36 mouse cellular contexts compared by ENCODE assay signal in the genomic region with DNA sequence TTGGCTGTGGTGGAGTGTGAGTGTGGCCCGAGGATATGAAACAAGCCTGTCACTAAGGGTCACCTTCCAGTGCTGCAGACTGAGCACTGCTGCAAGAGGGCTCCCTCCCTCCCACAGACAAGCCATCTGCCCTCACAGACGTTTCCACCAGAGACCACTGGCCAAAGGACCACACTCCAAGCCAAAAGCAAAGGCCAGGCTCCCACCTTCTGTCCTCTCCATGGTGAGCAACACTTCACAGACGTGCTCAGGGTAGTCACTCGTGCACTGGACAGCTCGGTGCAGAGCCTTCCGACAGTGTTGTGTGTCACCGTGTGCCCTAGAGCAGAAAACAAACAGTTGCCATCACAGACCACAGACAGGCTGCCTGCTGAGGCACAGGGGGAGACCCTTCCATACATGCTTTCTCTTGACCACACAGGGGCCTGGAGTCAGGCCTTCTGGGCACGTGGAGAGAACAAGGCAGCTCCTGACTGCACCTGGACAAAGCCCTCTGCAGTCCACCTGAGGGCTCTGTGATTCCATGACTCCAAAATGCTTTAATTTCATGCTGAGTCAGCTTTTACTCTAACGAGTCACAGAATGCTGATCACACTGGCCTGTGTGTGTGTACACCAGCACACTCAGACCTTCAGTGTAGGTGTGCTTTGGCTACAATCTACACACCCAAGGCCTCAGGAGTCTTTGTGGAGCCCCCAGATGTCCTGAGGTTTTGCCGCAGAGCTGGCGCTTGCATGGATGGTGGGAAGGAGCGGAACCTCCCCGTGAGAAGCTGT. TPM values are rescaled to one million over a fixed set of nuclear protein-coding genes. Genes with fewer than 3 reads are reported as not detected.
DNase-seq lines count a peak whose midpoint lies in the region; ATAC-seq and TF ChIP-seq lines count a peak whose summit lies in the region.
"Had no signal": no experiment of that assay in that cellular context is flagged by ENCODE, and none has a peak within 500 bp of the region (broad histone marks: within the 10 kb centered on the region; RNA-seq: fewer than 3 reads in every experiment).

No protein-coding gene starts in this region.

- WGBS in cerebellum, adult 2 months, result 35% methylated on average over 13 of the region's 13 CpGs
- WGBS in embryonic facial prominence, embryonic 11.5 days, result 91% methylated on average over 13 of the region's 13 CpGs
- WGBS in embryonic facial prominence, embryonic 10.5 days, result 95% methylated on average over 13 of the region's 13 CpGs

- H3K27me3 ChIP-seq in cerebellum, adult 2 months (ENCODE audit: control insufficient read depth, insufficient read depth, low read length), result no peaks in the 10 kb centered on the region
- H3K27me3 ChIP-seq in embryonic facial prominence, embryonic 11.5 days (ENCODE audit: control insufficient read depth, insufficient read depth, low read length), result no peaks in the 10 kb centered on the region
- no peaks in the 10 kb centered on the region for H3K27me3 ChIP-seq in embryonic facial prominence, embryonic 10.5 days (replicated peaks; ENCODE audit: low read depth, poor library complexity, severe bottlenecking)
- no peaks in the 10 kb centered on the region for H3K27me3 ChIP-seq in CH12.LX (replicated peaks)
- H3K27me3 ChIP-seq: embryonic facial prominence, embryonic 12.5 days; embryonic facial prominence, embryonic 15.5 days; hindbrain, embryonic 12.5 days had no signal

- H3K36me3 ChIP-seq in embryonic facial prominence, embryonic 11.5 days (replicated peaks; ENCODE audit: control insufficient read depth, insufficient read depth, low read depth, low read length), result peaks cover 56% of the 10 kb centered on the region
- peaks cover 100% of the 10 kb centered on the region for H3K36me3 ChIP-seq in embryonic facial prominence, embryonic 10.5 days (replicated peaks)
- H3K36me3 ChIP-seq in CH12.LX (replicated peaks in 1 of 2; ENCODE audit: control insufficient read depth in 1 of 2, insufficient read depth in 1 of 2, low read length in 1 of 2), result peaks cover 94 to 99% of the 10 kb centered on the region in 2 experiments

- no peak for TF ChIP-seq CTCF in cerebellum, adult 2 months (IDR thresholded peaks at IDR 0.05; ENCODE audit: borderline replicate concordance, insufficient read depth, low read depth, low read length)
- TF ChIP-seq CTCF in CH12.LX (conservative IDR thresholded peaks at IDR 0.05 in 1 of 2, IDR thresholded peaks at IDR 0.05 in 1 of 2; ENCODE audit: low read depth in 2 of 2, low read length in 2 of 2), result no peak

- peaks cover 31% of the 10 kb centered on the region for H3K4me1 ChIP-seq in cerebellum, adult 2 months (ENCODE audit: control insufficient read depth, insufficient read depth, low read length)
- no peaks in the 10 kb centered on the region for H3K4me1 ChIP-seq in embryonic facial prominence, embryonic 11.5 days (ENCODE audit: control insufficient read depth, insufficient read depth, low read length)
- H3K4me1 ChIP-seq in embryonic facial prominence, embryonic 10.5 days, result no peaks in the 10 kb centered on the region
- H3K4me1 ChIP-seq in CH12.LX (ENCODE audit: control insufficient read depth in 1 of 2, insufficient read depth in 2 of 2), result no peaks in the 10 kb centered on the region
- H3K4me1 ChIP-seq: embryonic facial prominence, embryonic 12.5 days; embryonic facial prominence, embryonic 15.5 days; hindbrain, embryonic 12.5 days had no signal

- in situ Hi-C loops in CH12.LX (cut with MboI; ENCODE audit: low pct_ligation_motif_present, low pct_unique_long_range_greater_than_20kb, low sequenced_read_pairs), result no loop called here

- no peaks in the 10 kb centered on the region for H3K9me3 ChIP-seq in embryonic facial prominence, embryonic 11.5 days (replicated peaks; ENCODE audit: control insufficient read depth, low read length)
- H3K9me3 ChIP-seq in embryonic facial prominence, embryonic 10.5 days, result peaks cover 4% of the 10 kb centered on the region; the same call in 1 of the 2 replicates
- peaks cover 4% of the 10 kb centered on the region for H3K9me3 ChIP-seq in CH12.LX (replicated peaks; ENCODE audit: low read length)
- H3K9me3 ChIP-seq: embryonic facial prominence, embryonic 12.5 days; embryonic facial prominence, embryonic 15.5 days had no signal

- H3K4me2 ChIP-seq in embryonic facial prominence, embryonic 11.5 days (ENCODE audit: low read depth, low read length), result no peak overlapping the region
- H3K4me2 ChIP-seq in CH12.LX (ENCODE audit: insufficient read depth, low read depth, poor library complexity, severe bottlenecking), result no peak overlapping the region
- H3K4me2 ChIP-seq: embryonic facial prominence, embryonic 12.5 days; embryonic facial prominence, embryonic 15.5 days; heart, embryonic 11.5 days; hindbrain, embryonic 12.5 days had no signal

- dilution Hi-C loops in CH12.LX (cut with MboI; ENCODE audit: extremely low pct_ligation_motif_present, extremely low pct_unique_long_range_greater_than_20kb, low sequenced_read_pairs), result no loop called here

- TF ChIP-seq POLR2A in cerebellum, adult 2 months (IDR thresholded peaks at IDR 0.05; ENCODE audit: borderline replicate concordance, insufficient read depth, low read length), result no peak
- no peak for TF ChIP-seq POLR2A in CH12.LX (IDR thresholded peaks at IDR 0.05; ENCODE audit: low read depth, low read length)

- 0 out of 2 replicates have a peak, but pooled peaks have one; percentile 8 for ATAC-seq in embryonic facial prominence, embryonic 11.5 days (replicated peaks; ENCODE audit: insufficient number of reproducible peaks, low FRiP score, low TSS enrichment, low read depth)
- ATAC-seq: activated CD4-positive, CD25-positive, alpha-beta regulatory T cell, adult 4 months; forebrain, embryonic 14.5 days; forebrain, postnatal 0 days; hindbrain, embryonic 16.5 days; inflammation-experienced regulatory T-cells, adult 6 months; intestine, embryonic 16.5 days had no signal

- 0 out of 2 replicates have a peak overlapping the region, but pooled peaks have one; percentile 15 for H3K27ac ChIP-seq in cerebellum, adult 2 months (ENCODE audit: insufficient read depth, low read length)
- H3K27ac ChIP-seq in embryonic facial prominence, embryonic 11.5 days (replicated peaks; ENCODE audit: low read depth, low read length), result no peak overlapping the region
- H3K27ac ChIP-seq in embryonic facial prominence, embryonic 10.5 days (replicated peaks), result no peak overlapping the region
- H3K27ac ChIP-seq in CH12.LX (ENCODE audit: insufficient read depth, low read depth), result no peak overlapping the region
- H3K27ac ChIP-seq: embryonic facial prominence, embryonic 12.5 days; embryonic facial prominence, embryonic 15.5 days; gastrocnemius, adult 2 months; hindbrain, embryonic 12.5 days had no signal

- TF ChIP-seq RAD21 in CH12.LX (IDR thresholded peaks at IDR 0.05; ENCODE audit: low read depth, low read length), result no peak

- TF ChIP-seq EP300 in CH12.LX (IDR thresholded peaks at IDR 0.05; ENCODE audit: low read length), result no peak

- no peak overlapping the region for H3K4me3 ChIP-seq in cerebellum, adult 2 months (replicated peaks; ENCODE audit: insufficient read depth, low read depth, low read length)
- no peak overlapping the region for H3K4me3 ChIP-seq in embryonic facial prominence, embryonic 11.5 days (ENCODE audit: low read depth, low read length)
- H3K4me3 ChIP-seq in embryonic facial prominence, embryonic 10.5 days, result no peak overlapping the region
- H3K4me3 ChIP-seq in CH12.LX (replicated peaks in 1 of 3; ENCODE audit: low read depth in 2 of 3, low read length in 2 of 3, poor library complexity in 1 of 3), result no peak overlapping the region
- H3K4me3 ChIP-seq: embryonic facial prominence, embryonic 12.5 days; embryonic facial prominence, embryonic 15.5 days; gastrocnemius, adult 2 months; hindbrain, embryonic 12.5 days had no signal

- peak; percentile 36 to 55 for DNase-seq in cerebellum, adult 2 months
- no peak for DNase-seq in cerebellum, adult 11-12 months
- DNase-seq in cerebellum, postnatal 14 days, result peak; percentile 83 to 87
- no peak for DNase-seq in cerebellum, adult 11 months
- no peak for DNase-seq in embryonic facial prominence, embryonic 11.5 days (ENCODE audit: low spot score)
- DNase-seq in embryonic facial prominence, embryonic 10.5 days (ENCODE audit: low spot score), result no peak
- DNase-seq in CH12.LX (ENCODE audit: extremely low read depth), result no peak
- no peak for DNase-seq in natural killer cell, adult 2 months (ENCODE audit: low spot score in 2 of 2)
- DNase-seq: adrenal gland, adult 8-10 months; adrenal gland, postnatal 25 days; embryo, embryonic 11 days; forebrain, postnatal 0 days; gastrocnemius, adult 2 months; gastrocnemius, postnatal 14 days; heart, adult 11 months; kidney, adult 18-20 months; kidney, adult 9 months had no signal

- H3K79me2 ChIP-seq in CH12.LX (replicated peaks; ENCODE audit: control insufficient read depth, extremely low read depth, insufficient read depth, poor library complexity, severe bottlenecking), result no peaks in the 10 kb centered on the region

- no peak overlapping the region for H3K9ac ChIP-seq in embryonic facial prominence, embryonic 11.5 days (replicated peaks; ENCODE audit: low read length)
- H3K9ac ChIP-seq in CH12.LX (ENCODE audit: insufficient read depth, low read depth), result no peak overlapping the region
- H3K9ac ChIP-seq: embryonic facial prominence, embryonic 12.5 days; embryonic facial prominence, embryonic 15.5 days; forebrain, postnatal 0 days; hindbrain, embryonic 12.5 days had no signal

RNA-seq across cellular contexts. Expression of a gene that starts 13.1 kb away (rescaled TPM):
- polyA plus RNA-seq in cerebellum, adult 2 months (2012; rRNA removed), result 15.3 and 16.1 TPM in 2 replicates
- 1.6 and 2.0 TPM in 2 replicates for polyA plus RNA-seq in embryonic facial prominence, embryonic 11.5 days (2014; fragmentation: Nextera tagmentation; extraction: Ambion mirVana)
- 3.6 and 4.0 TPM in 2 replicates for polyA plus RNA-seq in embryonic facial prominence, embryonic 10.5 days (2016; fragmentation: Nextera tagmentation; extraction: Ambion mirVana)
- total RNA-seq in CH12.LX (2012; rRNA removed) (2.4 and 3.4 TPM in 2 replicates), CH12.LX (2014; rRNA removed) (2.0 and 2.5 TPM in 2 replicates)
- 2.2 and 2.4 TPM in 2 replicates for polyA plus RNA-seq in CH12.LX (2012; ENCODE audit: insufficient read length, low read depth)

RNA-seq across cellular contexts. Expression of a gene that starts 23.6 kb away (rescaled TPM):
- 43.5 and 47.5 TPM in 2 replicates for polyA plus RNA-seq in cerebellum, adult 2 months (2012; rRNA removed)
- polyA plus RNA-seq in embryonic facial prominence, embryonic 11.5 days (2014; fragmentation: Nextera tagmentation; extraction: Ambion mirVana), result 52.4 and 55.4 TPM in 2 replicates
- 79.0 and 80.9 TPM in 2 replicates for polyA plus RNA-seq in embryonic facial prominence, embryonic 10.5 days (2016; fragmentation: Nextera tagmentation; extraction: Ambion mirVana)
- total RNA-seq in CH12.LX (2012; rRNA removed), result 66.1 and 67.0 TPM in 2 replicates
- 27.2 and 28.8 TPM in 2 replicates for total RNA-seq in CH12.LX (2014; rRNA removed)
- 104 and 113 TPM in 2 replicates for polyA plus RNA-seq in CH12.LX (2012; ENCODE audit: insufficient read length, low read depth)

RNA-seq across cellular contexts. Expression of a gene that starts 23.8 kb away (rescaled TPM):
- polyA plus RNA-seq in cerebellum, adult 2 months (2012; rRNA removed), result 302 and 362 TPM in 2 replicates
- 103 and 113 TPM in 2 replicates for polyA plus RNA-seq in embryonic facial prominence, embryonic 11.5 days (2014; fragmentation: Nextera tagmentation; extraction: Ambion mirVana)
- polyA plus RNA-seq in embryonic facial prominence, embryonic 10.5 days (2016; fragmentation: Nextera tagmentation; extraction: Ambion mirVana), result 99.7 and 103 TPM in 2 replicates
- total RNA-seq in CH12.LX (2012; rRNA removed) (79.3 and 81.5 TPM in 2 replicates), CH12.LX (2014; rRNA removed) (70.6 and 72.1 TPM in 2 replicates)
- 83.0 and 86.7 TPM in 2 replicates for polyA plus RNA-seq in CH12.LX (2012; ENCODE audit: insufficient read length, low read depth)

RNA-seq across cellular contexts. Expression of a gene that starts 24.2 kb away (rescaled TPM):
- 0.29 and 0.39 TPM in 2 replicates for polyA plus RNA-seq in cerebellum, adult 2 months (2012; rRNA removed)
- not detected in 2 replicates for polyA plus RNA-seq in embryonic facial prominence, embryonic 11.5 days (2014; fragmentation: Nextera tagmentation; extraction: Ambion mirVana)
- not detected in 2 replicates for polyA plus RNA-seq in embryonic facial prominence, embryonic 10.5 days (2016; fragmentation: Nextera tagmentation; extraction: Ambion mirVana)
- total RNA-seq in CH12.LX (2012; rRNA removed), result not detected in 2 replicates
- total RNA-seq in CH12.LX (2014; rRNA removed), result not detected in 2 replicates
- polyA plus RNA-seq in CH12.LX (2012; ENCODE audit: insufficient read length, low read depth), result not detected in 2 replicates
- total RNA-seq: adrenal gland, adult 8-10 months; adrenal gland, postnatal 25 days; forebrain, postnatal 0 days; gastrocnemius, adult 2 months; gastrocnemius, postnatal 14 days; gastrocnemius, postnatal 4 days; heart, adult 8-10 months; heart, postnatal 25 days; hematopoietic stem cell, adult 5-6 weeks had no signal
- polyA plus RNA-seq: activated CD4-positive, CD25-positive, alpha-beta regulatory T cell, adult 4 months; brain, embryonic 14.5 days; cortical plate, adult 2 months; embryonic facial prominence, embryonic 12.5 days; embryonic facial prominence, embryonic 15.5 days; forebrain, embryonic 11.5 days; forebrain, embryonic 14.5 days; forebrain, postnatal 0 days; frontal cortex, adult 2 months; heart, embryonic 11.5 days; heart, embryonic 14.5 days; heart, postnatal 0 days; hindbrain, embryonic 12.5 days; hindbrain, embryonic 16.5 days; inflammation-experienced regulatory T-cells, adult 6 months; intestine, embryonic 16.5 days had no signal

RNA-seq across cellular contexts. Expression of a gene that starts 51.6 kb away (rescaled TPM):
- polyA plus RNA-seq in cerebellum, adult 2 months (2012; rRNA removed), result 6.0 and 7.4 TPM in 2 replicates
- 50.8 and 54.2 TPM in 2 replicates for polyA plus RNA-seq in embryonic facial prominence, embryonic 11.5 days (2014; fragmentation: Nextera tagmentation; extraction: Ambion mirVana)
- polyA plus RNA-seq in embryonic facial prominence, embryonic 10.5 days (2016; fragmentation: Nextera tagmentation; extraction: Ambion mirVana), result 72.7 and 83.3 TPM in 2 replicates
- 0.30 and 0.46 TPM in 2 replicates for total RNA-seq in CH12.LX (2012; rRNA removed)
- 0.55 and 1.0 TPM in 2 replicates for total RNA-seq in CH12.LX (2014; rRNA removed)
- polyA plus RNA-seq in CH12.LX (2012; ENCODE audit: insufficient read length, low read depth), result 0.97 and 1.5 TPM in 2 replicates
- polyA plus RNA-seq: activated CD4-positive, CD25-positive, alpha-beta regulatory T cell, adult 4 months; inflammation-experienced regulatory T-cells, adult 6 months had no signal

Comparison
In these comparisons a context has a peak if more than half of its experiments do, and no peak if none do; other contexts are left out.
1. DNase-seq: peak in cerebellum, adult 2 months (2 of 2) and cerebellum, postnatal 14 days (2 of 2); none in cerebellum, adult 11-12 months (single experiment), cerebellum, adult 11 months (single experiment), embryonic facial prominence, embryonic 11.5 days (single experiment), embryonic facial prominence, embryonic 10.5 days (single experiment), CH12.LX (single experiment) and natural killer cell, adult 2 months (0 of 2).